ENCODE assay signal across 19 mouse cellular contexts in genomic region chr11:95643856-95644255, GRCm38 (mm10). TPM values are rescaled to one million over a fixed set of nuclear protein-coding genes. Genes with fewer than 3 reads are reported as not detected.
DNase-seq lines count a peak whose midpoint lies in the region; ATAC-seq and TF ChIP-seq lines count a peak whose summit lies in the region.
"Had no signal": no experiment of that assay in that cellular context is flagged by ENCODE, and none has a peak within 500 bp of the region (broad histone marks: within the 10 kb centered on the region; RNA-seq: fewer than 3 reads in every experiment).

No protein-coding gene starts in this region.

- intact Hi-C loops in left cerebral cortex, postnatal 4 days (cut with DNase I): no loop called here
- intact Hi-C loops in left cerebral cortex, postnatal 36 days (cut with DNase I): no loop called here

- no peak overlapping the region for H3K9ac ChIP-seq in limb, embryonic 14.5 days (ENCODE audit: low read depth, low read length, severe bottlenecking)
- H3K9ac ChIP-seq: embryonic facial prominence, embryonic 13.5 days; heart, embryonic 12.5 days; liver, embryonic 12.5 days; neural tube, embryonic 12.5 days had no signal

- WGBS in limb, embryonic 14.5 days: 34% methylated on average over 5 of the region's 5 CpGs

- H3K9me3 ChIP-seq in limb, embryonic 14.5 days (ENCODE audit: control insufficient read depth, low read length): no peaks in the 10 kb centered on the region
- H3K9me3 ChIP-seq: embryonic facial prominence, embryonic 13.5 days; heart, embryonic 12.5 days; liver, embryonic 12.5 days; neural tube, embryonic 12.5 days had no signal

- no peak for ATAC-seq in limb, embryonic 14.5 days (ENCODE audit: low FRiP score, low read depth)
- ATAC-seq: hindbrain, postnatal 0 days; liver, embryonic 12.5 days had no signal

- TF ChIP-seq POLR2A in limb, embryonic 14.5 days (IDR thresholded peaks at IDR 0.05; ENCODE audit: borderline replicate concordance, extremely low read depth, insufficient read depth, insufficient read length): no peak

- H3K4me1 ChIP-seq in limb, embryonic 14.5 days (ENCODE audit: control insufficient read depth, insufficient read depth, low read length): peaks cover 46% of the 10 kb centered on the region

- peak; percentile 36 for DNase-seq in gastrocnemius, postnatal 25 days
- DNase-seq in gastrocnemius, adult 8-10 months (ENCODE audit: low spot score in 2 of 2): no peak
- DNase-seq in left cerebral cortex, postnatal 4 days: peak; percentile 26
- DNase-seq in left cerebral cortex, postnatal 36 days (ENCODE audit: low spot score in 2 of 2): no peak
- DNase-seq in MN1 (ENCODE audit: low spot score): peak; percentile 45
- peak; percentile 55 for DNase-seq in limb, embryonic 14.5 days (ENCODE audit: low spot score)
- no peak for DNase-seq in adrenal gland, postnatal 14 days
- no peak for DNase-seq in spleen, postnatal 36 days (ENCODE audit: low spot score in 2 of 2)
- DNase-seq: adrenal gland, adult 8-10 months; cerebellum, adult 2 months; kidney, postnatal 25 days; lung, postnatal 10 days had no signal

- H3K27me3 ChIP-seq in limb, embryonic 14.5 days (ENCODE audit: control insufficient read depth, insufficient read depth, low read length): peaks cover 36% of the 10 kb centered on the region

- H3K4me2 ChIP-seq in limb, embryonic 14.5 days (replicated peaks; ENCODE audit: low read depth, low read length, severe bottlenecking): no peak overlapping the region
- H3K4me2 ChIP-seq: embryonic facial prominence, embryonic 13.5 days; heart, embryonic 12.5 days; liver, embryonic 12.5 days; neural tube, embryonic 12.5 days had no signal

- H3K36me3 ChIP-seq in limb, embryonic 14.5 days (ENCODE audit: control insufficient read depth, insufficient read depth, low read length): no peaks in the 10 kb centered on the region
- H3K36me3 ChIP-seq: embryonic facial prominence, embryonic 13.5 days; heart, embryonic 12.5 days; liver, embryonic 12.5 days; neural tube, embryonic 12.5 days had no signal

- no peak overlapping the region for H3K4me3 ChIP-seq in limb, embryonic 14.5 days (replicated peaks; ENCODE audit: low read length)
- H3K4me3 ChIP-seq: embryonic facial prominence, embryonic 13.5 days; heart, embryonic 12.5 days; liver, embryonic 12.5 days; neural tube, embryonic 12.5 days had no signal

- H3K27ac ChIP-seq in limb, embryonic 14.5 days (replicated peaks; ENCODE audit: low read depth, low read length): no peak overlapping the region
- H3K27ac ChIP-seq: embryonic facial prominence, embryonic 13.5 days; hindbrain, postnatal 0 days; liver, embryonic 12.5 days; neural tube, embryonic 12.5 days had no signal

RNA-seq across cellular contexts. Expression of gene Phb, which starts 22.9 kb away (rescaled TPM):
- total RNA-seq in gastrocnemius, postnatal 25 days (2021): 100 to 1,000 TPM; 179 to 189 TPM
- total RNA-seq in gastrocnemius, adult 8-10 months (2022): 100 to 1,000 TPM; 142 to 193 (median 171) TPM
- total RNA-seq in left cerebral cortex, postnatal 4 days (2021): 100 to 1,000 TPM in 1 of 2 experiments, 10 to 100 TPM in 1; 96.0 to 104 TPM
- 10 to 100 TPM; 67.1 to 85.8 TPM for total RNA-seq in left cerebral cortex, postnatal 36 days (2021)
- 209 and 309 TPM in 2 replicates for polyA plus RNA-seq in limb, embryonic 14.5 days (2012; rRNA removed)
- polyA plus RNA-seq in limb, embryonic 14.5 days (2014; fragmentation: Nextera tagmentation; extraction: Ambion mirVana): 226 and 227 TPM in 2 replicates
- total RNA-seq in adrenal gland, postnatal 14 days (2021): 332 and 338 TPM in 2 replicates

RNA-seq across cellular contexts. Expression of gene Ngfr, which starts 56.3 kb away (rescaled TPM):
- under 1 TPM; 0.43 to 0.61 TPM for total RNA-seq in gastrocnemius, postnatal 25 days (2021)
- 1 to 10 TPM in 1 of 4 experiments, under 1 TPM in 3; 0.12 to 1.0 (median 0.29) TPM for total RNA-seq in gastrocnemius, adult 8-10 months (2022)
- total RNA-seq in left cerebral cortex, postnatal 4 days (2021): 1 to 10 TPM; 4.2 to 8.1 TPM
- 1 to 10 TPM in 1 of 2 experiments, under 1 TPM in 1; 0.74 to 1.7 TPM for total RNA-seq in left cerebral cortex, postnatal 36 days (2021)
- 52.7 and 74.9 TPM in 2 replicates for polyA plus RNA-seq in limb, embryonic 14.5 days (2012; rRNA removed)
- polyA plus RNA-seq in limb, embryonic 14.5 days (2014; fragmentation: Nextera tagmentation; extraction: Ambion mirVana): 30.4 and 32.3 TPM in 2 replicates
- 5.6 and 14.3 TPM in 2 replicates for total RNA-seq in adrenal gland, postnatal 14 days (2021)
- total RNA-seq: common myeloid progenitor, adult 5-6 weeks; megakaryocyte-erythroid progenitor cell, adult 5-6 weeks had no signal

Comparison
In these comparisons a context has a peak if more than half of its experiments do, and no peak if none do; other contexts are left out.
1. DNase-seq: peak in gastrocnemius, postnatal 25 days (single experiment), left cerebral cortex, postnatal 4 days (single experiment), MN1 (single experiment) and limb, embryonic 14.5 days (single experiment); none in gastrocnemius, adult 8-10 months (0 of 2), left cerebral cortex, postnatal 36 days (0 of 2), adrenal gland, postnatal 14 days (single experiment) and spleen, postnatal 36 days (0 of 2).